Mouse (Mus musculus) lung, postnatal 0 days (tissue): ENCODE data around the gene Sh3bp2. TPM values are rescaled to one million over a fixed set of nuclear protein-coding genes. Genes with fewer than 3 reads are reported as not detected.
"Not testable (repeated sequence)": the region's sequence is repeated elsewhere in the genome, so short reads cannot be mapped to it uniquely, and the experiment has no call there.

ENCODE experiments used
- ATAC-seq: fragments of 200-750 bp; cut with Nextera tagmentation; 2 replicates; pipeline ENCODE4 v1.8.0; 2017; ENCODE audit warnings: moderate library complexity
- DNase-seq: peaks from one replicate; pipeline ENCODE4 v3.0.0-alpha.2; 2016; ENCODE audit warnings: low spot score
- H3K27ac ChIP-seq: fragments of 300-500 bp; sonication (generic); 2 replicates; pipeline ENCODE4 v1.5.1; 2014; ENCODE audit warnings: antibody characterized with exemption, mild to moderate bottlenecking, low read length, mixed read lengths
- H3K27me3 ChIP-seq: fragments of 300-500 bp; sonication (generic); replicated peaks from 2 replicates; pipeline ENCODE4 v1.6.1; 2014; ENCODE audit warnings: low read length, mixed read lengths; ENCODE audit not compliant: insufficient read depth
- H3K36me3 ChIP-seq: fragments of 300-500 bp; sonication (generic); 2 replicates; pipeline ENCODE4 v1.6.1; 2014; ENCODE audit warnings: low read length, mixed read lengths; ENCODE audit not compliant: insufficient read depth
- H3K4me1 ChIP-seq: fragments of 300-500 bp; sonication (generic); 2 replicates; pipeline ENCODE4 v1.6.1; 2014; ENCODE audit warnings: antibody characterized with exemption, low read depth, low read length, mixed read lengths; ENCODE audit not compliant: insufficient read depth
- H3K4me2 ChIP-seq: fragments of 300-500 bp; sonication (generic); replicated peaks from 2 replicates; pipeline ENCODE4 v1.6.1; 2014; ENCODE audit warnings: low read depth, mild to moderate bottlenecking, low read length, moderate library complexity, mixed read lengths
- H3K4me3 ChIP-seq: fragments of 300-500 bp; sonication (generic); 2 replicates; pipeline ENCODE4 v1.5.1; 2014; ENCODE audit warnings: low read depth, low read length
- H3K9ac ChIP-seq: fragments of 300-500 bp; sonication (generic); replicated peaks from 2 replicates; pipeline ENCODE4 v1.6.1; 2014; ENCODE audit warnings: low read depth, mild to moderate bottlenecking
- H3K9me3 ChIP-seq: fragments of 300-500 bp; sonication (generic); 2 replicates; pipeline ENCODE4 v1.6.1; 2016; ENCODE audit warnings: low read length, mixed read lengths
- CTCF ChIP-seq: IDR thresholded peaks from 2 replicates; pipeline ENCODE4 v1.5.1; 2016; ENCODE audit warnings: antibody characterized with exemption, mild to moderate bottlenecking
- EP300 ChIP-seq: IDR thresholded peaks from 2 replicates; pipeline ENCODE4 v1.6.1; 2016; ENCODE audit warnings: antibody characterized with exemption, mild to moderate bottlenecking, control low read depth
- WGBS: fragments of 180-500 bp; shearing (Covaris S2); extraction: QIAGEN DNeasy Blood & Tissue Kit; methylation state at CpG from one replicate; pipeline ENCODE4 v1.1.7; 2014; 5-methylcytosine and 5-hydroxymethylcytosine counted together
- polyA plus RNA-seq: library from polyadenylated mRNA; unstranded; fragments of >200 nt; fragmentation: Nextera tagmentation; extraction: Ambion mirVana; gene quantifications from 2 replicates; pipeline ENCODE4 v1.2.1, GENCODE M21; 2015

Gene Sh3bp2
- polyA plus RNA-seq, 1 experiment from 2014 or later: 7.7 TPM

- H3K27ac ChIP-seq: no peak overlapping the region
- ATAC-seq: no peak
- TF ChIP-seq EP300: no peak
- TF ChIP-seq CTCF: no peak
Observed at GRCm38 (mm10) chr5:34591388-34592004, 65.9 kb downstream of the Sh3bp2 start.

DNA sequence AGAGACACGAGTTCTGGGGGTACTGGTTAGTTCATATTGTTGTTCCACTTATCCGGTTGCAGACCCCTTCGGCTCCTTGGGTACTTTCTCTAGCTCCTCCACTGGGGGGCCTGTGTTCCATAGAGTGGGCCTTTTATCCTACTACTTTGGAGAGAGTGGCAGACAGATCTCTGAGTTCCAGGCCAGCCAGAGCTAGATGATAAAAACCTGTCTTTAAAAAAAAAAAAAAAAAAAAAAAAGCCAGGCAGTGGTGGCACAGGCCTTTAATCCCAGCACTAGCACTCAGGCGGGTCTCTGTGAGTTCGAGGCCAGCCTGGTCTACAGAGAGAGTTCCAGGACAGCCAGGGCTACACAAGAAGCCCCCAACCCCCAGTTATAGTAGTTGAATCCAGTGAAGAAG is 66.6 kb downstream of the Sh3bp2 start:
- H3K9ac ChIP-seq, DNase-seq, H3K4me2 ChIP-seq, H3K36me3 ChIP-seq, H3K4me1 ChIP-seq, H3K4me3 ChIP-seq, H3K27ac ChIP-seq, ATAC-seq, H3K9me3 ChIP-seq, H3K27me3 ChIP-seq: not testable (repeated sequence)
- 92% methylated on average over 5 of the region's 5 CpGs for WGBS

More at GRCm38 (mm10) chr5:34591388-34592004, 65.9 kb downstream of the Sh3bp2 start:
- Histone ChIP-seq H3K27me3 (no peaks in the 10 kb centered on the region), H3K4me2 (no peak overlapping the region), H3K36me3 (no peaks in the 10 kb centered on the region), H3K9ac (no peak overlapping the region), H3K9me3 (no peaks in the 10 kb centered on the region), H3K4me1 (no peaks in the 10 kb centered on the region), H3K4me3 (no peak overlapping the region)
- WGBS: 61% methylated on average over 5 of the region's 5 CpGs
- DNase-seq: peak; percentile 31

GRCm38 (mm10) chr5:34592666-34593065 is 67.0 kb downstream of the Sh3bp2 start:
- no peaks in the 10 kb centered on the region for H3K36me3 ChIP-seq
- no peak overlapping the region for H3K27ac ChIP-seq
- ATAC-seq (no peak), DNase-seq (no peak)
- H3K9me3 ChIP-seq: no peaks in the 10 kb centered on the region
- no peak for TF ChIP-seq CTCF
- no peak for TF ChIP-seq EP300
- no peak overlapping the region for H3K4me2 ChIP-seq
- WGBS: 95% methylated on average over 6 of the region's 6 CpGs
- no peaks in the 10 kb centered on the region for H3K27me3 ChIP-seq
- no peak overlapping the region for H3K4me3 ChIP-seq
- no peak overlapping the region for H3K9ac ChIP-seq
- no peaks in the 10 kb centered on the region for H3K4me1 ChIP-seq

- Histone ChIP-seq H3K27me3 (no peaks in the 10 kb centered on the region), H3K4me3 (no peak overlapping the region), H3K27ac (no peak overlapping the region), H3K9ac (no peak overlapping the region), H3K9me3 (no peaks in the 10 kb centered on the region), H3K4me2 (no peak overlapping the region), H3K36me3 (no peaks in the 10 kb centered on the region), H3K4me1 (no peaks in the 10 kb centered on the region)
- TF ChIP-seq CTCF: no peak
- TF ChIP-seq EP300: no peak
- ATAC-seq (no peak), DNase-seq (no peak)
- 94% methylated on average over 9 of the region's 9 CpGs for WGBS
Observed at GRCm38 (mm10) chr5:34593202-34593727, 67.6 kb downstream of the Sh3bp2 start.

DNA sequence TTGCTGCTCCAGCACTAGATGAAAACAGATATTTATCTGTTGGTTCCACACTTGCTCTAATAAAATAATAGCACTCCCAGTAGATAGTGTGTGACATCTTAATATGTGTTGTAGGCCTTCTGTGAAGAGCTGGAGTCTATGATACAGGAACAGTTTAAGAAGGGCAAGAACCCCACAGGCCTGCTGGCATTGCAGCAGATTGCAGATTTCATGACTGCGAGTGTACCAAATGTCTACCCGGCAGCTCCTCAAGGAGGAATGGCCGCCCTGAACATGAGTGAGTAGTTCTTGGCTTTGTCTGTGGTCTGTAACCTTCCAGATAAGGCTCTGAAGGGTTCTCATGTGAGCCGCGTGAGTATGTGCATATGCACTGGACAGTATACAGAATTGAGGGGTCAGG is 78.9 kb downstream of the Sh3bp2 start:
- TF ChIP-seq EP300 (no peak), CTCF (no peak)
- Histone ChIP-seq H3K9ac (no peak overlapping the region), H3K27ac (no peak overlapping the region), H3K4me2 (no peak overlapping the region), H3K27me3 (no peaks in the 10 kb centered on the region), H3K4me1 (no peaks in the 10 kb centered on the region; the same call in 1 of the 2 replicates), H3K4me3 (no peak overlapping the region), H3K9me3 (no peaks in the 10 kb centered on the region), H3K36me3 (peaks cover 19% of the 10 kb centered on the region; the same call in 1 of the 2 replicates)
- DNase-seq (no peak), ATAC-seq (no peak)
- 85% methylated on average over 5 of the region's 5 CpGs for WGBS

GRCm38 (mm10) chr5:34607100-34607880 is 81.7 kb downstream of the Sh3bp2 start:
- H3K4me3 ChIP-seq: no peak overlapping the region
- ATAC-seq (peak; percentile 89), DNase-seq (peak; percentile 78)
- H3K4me2 ChIP-seq: no peak overlapping the region
- no peak overlapping the region for H3K9ac ChIP-seq
- peaks cover 33% of the 10 kb centered on the region; the same call in 1 of the 2 replicates for H3K36me3 ChIP-seq
- H3K4me1 ChIP-seq: no peaks in the 10 kb centered on the region
- WGBS: 73% methylated on average over 8 of the region's 8 CpGs
- H3K27me3 ChIP-seq: no peaks in the 10 kb centered on the region
- H3K9me3 ChIP-seq: no peaks in the 10 kb centered on the region
- H3K27ac ChIP-seq: no peak overlapping the region
- TF ChIP-seq CTCF (peak; percentile 35; the same call in 1 of the 2 replicates), EP300 (no peak)
